Mouse (Mus musculus): ENCODE results near the gene Nr2c1. TPM values are rescaled to one million over a fixed set of nuclear protein-coding genes. Genes with fewer than 3 reads are reported as not detected.

Nr2c1 gene
- 8.3 and 9.0 TPM in 2 replicates for polyA plus RNA-seq (2015; fragmentation: Nextera tagmentation; extraction: Ambion mirVana)

- peak within 1 kb of the TSS; percentile 92 for H3K9ac ChIP-seq
- peak; percentile 93 for ATAC-seq
- no peaks in the 10 kb centered on the region for H3K9me3 ChIP-seq
- under 1% methylated on average over 64 of the region's 64 CpGs for WGBS
- H3K27ac ChIP-seq = peak within 1 kb of the TSS; percentile 95
- H3K4me2 ChIP-seq (replicated peaks) = peak within 1 kb of the TSS; percentile 73
- H3K36me3 ChIP-seq = no peaks in the 10 kb centered on the region
- H3K4me3 ChIP-seq (replicated peaks) = peak within 1 kb of the TSS; percentile 84
- H3K27me3 ChIP-seq (replicated peaks) = no peaks in the 10 kb centered on the region
- peaks cover 5% of the 10 kb centered on the region; the same call in 1 of the 2 replicates for H3K4me1 ChIP-seq (replicated peaks)
Measured at GRCm38 (mm10) chr10:94147756-94148531, at the start of gene Nr2c1. TSS of gene Nr2c1 (plus strand) at chr10:94148023.

DNA sequence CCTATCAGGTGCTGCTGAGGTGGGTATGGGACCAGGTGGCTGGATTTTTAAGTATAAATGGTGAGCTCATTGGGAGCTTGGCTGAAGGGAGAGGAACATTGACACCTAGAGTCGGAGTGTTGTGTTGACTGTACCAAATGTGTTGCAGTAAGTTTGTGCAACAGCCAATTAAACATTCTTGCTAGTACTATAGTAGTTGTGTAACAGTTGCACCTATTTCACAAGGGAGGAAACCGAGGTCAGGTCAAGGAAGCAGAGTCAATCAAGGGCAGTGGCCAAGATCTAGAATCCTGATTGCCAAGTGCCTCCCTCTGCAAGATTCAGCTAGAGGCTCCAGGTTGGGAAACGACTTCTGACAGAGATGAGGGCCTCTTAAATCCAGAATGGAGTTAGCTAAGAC, 49.7 kb upstream of the Nr2c1 start:
- Histone ChIP-seq H3K9ac (no peak overlapping the region), H3K4me2 (replicated peaks) (no peak overlapping the region), H3K36me3 (no peaks in the 10 kb centered on the region), H3K27ac (no peak overlapping the region), H3K9me3 (no peaks in the 10 kb centered on the region), H3K27me3 (replicated peaks) (no peaks in the 10 kb centered on the region), H3K4me3 (replicated peaks) (no peak overlapping the region), H3K4me1 (replicated peaks) (0 out of 2 replicates have a peak, but pooled peaks cover 2% of the 10 kb centered on the region)
- ATAC-seq = no peak
- 79% methylated on average over 3 of the region's 3 CpGs for WGBS

DNA sequence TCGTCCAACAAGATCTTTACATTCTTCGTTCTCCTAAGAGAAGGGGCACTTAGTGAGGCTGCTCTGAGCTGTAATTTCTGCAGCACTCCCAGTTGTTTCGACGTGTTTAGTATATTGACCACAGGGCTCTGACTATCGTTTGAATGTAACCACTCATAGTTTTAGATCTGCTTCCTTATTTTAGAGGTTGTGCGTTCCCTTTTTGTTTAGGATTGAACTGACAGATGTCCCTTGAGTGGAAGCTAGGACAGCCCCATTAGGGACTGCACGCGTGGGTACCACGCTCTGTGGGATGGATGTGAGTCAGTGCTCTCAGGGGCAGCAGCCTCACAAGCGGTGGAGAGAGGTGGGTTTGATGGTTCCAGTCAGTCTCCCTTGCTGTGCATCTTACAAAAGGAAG, 42.3 kb upstream of the Nr2c1 start:
- no peak overlapping the region for H3K27ac ChIP-seq

DNA sequence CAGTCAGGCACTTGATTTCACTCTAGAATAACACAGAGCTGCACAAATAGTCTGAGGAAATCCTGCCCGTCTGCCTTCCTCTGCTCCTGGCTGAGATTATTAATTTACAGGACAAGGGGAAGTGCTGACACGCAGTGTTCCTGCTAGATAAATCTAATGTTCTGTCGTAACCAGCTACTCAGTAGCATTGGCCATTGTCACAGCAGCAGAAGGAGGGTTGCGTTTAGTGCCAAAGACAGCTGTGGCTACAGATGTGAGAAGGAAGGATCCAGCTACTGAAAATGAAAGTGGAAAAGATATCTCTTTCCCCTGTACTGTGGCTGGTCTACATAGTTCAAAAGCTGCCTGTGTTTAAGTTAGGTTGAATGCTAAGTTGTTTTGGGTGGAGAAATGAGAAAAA, 40.7 kb upstream of the Nr2c1 start:
- 43% methylated on average over 4 of the region's 4 CpGs for WGBS
- no peak for ATAC-seq
- Histone ChIP-seq H3K36me3 (peaks cover 3% of the 10 kb centered on the region), H3K4me1 (replicated peaks) (no peaks in the 10 kb centered on the region), H3K27me3 (replicated peaks) (no peaks in the 10 kb centered on the region), H3K4me3 (replicated peaks) (no peak overlapping the region), H3K4me2 (replicated peaks) (no peak overlapping the region), H3K9me3 (no peaks in the 10 kb centered on the region), H3K9ac (no peak overlapping the region), H3K27ac (no peak overlapping the region)

More for the DNA sequence above, 42.3 kb upstream of the Nr2c1 start:
- no peak for ATAC-seq
- H3K4me1 ChIP-seq (replicated peaks) = no peaks in the 10 kb centered on the region
- no peak overlapping the region for H3K4me2 ChIP-seq (replicated peaks)
- peaks cover 3% of the 10 kb centered on the region for H3K36me3 ChIP-seq
- no peak overlapping the region for H3K4me3 ChIP-seq (replicated peaks)
- 91% methylated on average over 10 of the region's 10 CpGs for WGBS
- no peaks in the 10 kb centered on the region for H3K27me3 ChIP-seq (replicated peaks)
- no peak overlapping the region for H3K9ac ChIP-seq
- H3K9me3 ChIP-seq = no peaks in the 10 kb centered on the region

GRCm38 (mm10) chr10:94107607-94108006, 40.2 kb upstream of the Nr2c1 start:
- Histone ChIP-seq H3K4me1 (replicated peaks) (no peaks in the 10 kb centered on the region), H3K9me3 (no peaks in the 10 kb centered on the region), H3K36me3 (peaks cover 3% of the 10 kb centered on the region), H3K27me3 (replicated peaks) (no peaks in the 10 kb centered on the region), H3K4me2 (replicated peaks) (no peak overlapping the region), H3K4me3 (replicated peaks) (no peak overlapping the region), H3K9ac (no peak overlapping the region), H3K27ac (no peak overlapping the region)
- ATAC-seq = no peak
- WGBS = 91% methylated on average over 7 of the region's 7 CpGs

DNA sequence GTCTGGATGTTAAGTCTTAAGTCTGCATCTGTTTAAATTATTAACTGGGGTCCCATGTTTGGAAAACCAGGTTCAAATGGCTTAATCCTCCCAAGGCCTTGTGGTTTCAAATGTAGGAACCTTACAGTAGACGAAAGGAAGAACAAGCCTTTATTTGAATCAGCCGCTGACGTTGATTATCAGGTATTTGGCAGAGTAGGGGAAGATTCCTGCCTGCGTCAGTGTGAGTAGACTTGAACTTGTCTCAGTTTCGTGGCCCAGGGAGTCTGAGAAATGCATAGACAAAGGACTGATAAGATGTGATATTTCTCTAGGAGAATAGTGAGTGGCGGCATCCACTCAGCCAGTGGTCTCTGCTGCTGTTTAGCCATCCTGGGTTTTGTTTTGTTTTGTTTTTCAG, 39.0 kb upstream of the Nr2c1 start:
- H3K4me2 ChIP-seq (replicated peaks) = no peak overlapping the region
- no peak for ATAC-seq
- H3K9me3 ChIP-seq = no peaks in the 10 kb centered on the region
- no peak overlapping the region for H3K4me3 ChIP-seq (replicated peaks)
- H3K4me1 ChIP-seq (replicated peaks) = no peaks in the 10 kb centered on the region
- WGBS = 94% methylated on average over 6 of the region's 6 CpGs
- H3K27me3 ChIP-seq (replicated peaks) = no peaks in the 10 kb centered on the region
- H3K27ac ChIP-seq = no peak overlapping the region
- peaks cover 2% of the 10 kb centered on the region for H3K36me3 ChIP-seq
- no peak overlapping the region for H3K9ac ChIP-seq

GRCm38 (mm10) chr10:94110834-94111754, 36.7 kb upstream of the Nr2c1 start:
- H3K4me1 ChIP-seq (replicated peaks) = no peaks in the 10 kb centered on the region
- ATAC-seq = no peak
- H3K27ac ChIP-seq = no peak overlapping the region
- H3K36me3 ChIP-seq = no peaks in the 10 kb centered on the region
- H3K27me3 ChIP-seq (replicated peaks) = no peaks in the 10 kb centered on the region
- H3K9me3 ChIP-seq = no peaks in the 10 kb centered on the region
- H3K4me3 ChIP-seq (replicated peaks) = no peak overlapping the region
- H3K9ac ChIP-seq = no peak overlapping the region
- no peak overlapping the region for H3K4me2 ChIP-seq (replicated peaks)
- 84% methylated on average over 9 of the region's 9 CpGs for WGBS

DNA sequence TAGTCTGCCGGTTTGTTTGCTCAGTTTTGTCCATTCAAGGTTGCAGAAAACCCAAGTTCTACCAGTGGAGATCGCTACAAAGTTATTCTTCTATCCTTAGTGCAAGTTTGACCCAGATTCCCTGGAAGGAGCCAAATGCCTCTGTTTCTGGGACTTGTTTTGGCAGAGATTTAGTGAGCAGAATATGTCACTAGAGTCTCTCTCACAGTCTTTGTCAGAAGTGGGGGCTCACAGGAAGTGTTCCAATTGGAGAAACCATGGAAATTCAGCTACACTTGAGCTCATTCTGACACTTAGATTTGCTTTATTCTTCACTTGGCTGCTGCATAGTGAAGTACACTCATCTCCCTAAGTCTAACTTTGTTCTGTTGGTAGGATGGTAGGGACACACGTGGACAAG, 35.6 kb upstream of the Nr2c1 start:
- no peak overlapping the region for H3K4me3 ChIP-seq (replicated peaks)
- no peak overlapping the region for H3K9ac ChIP-seq
- 84% methylated on average over 3 of the region's 3 CpGs for WGBS
- ATAC-seq = no peak
- H3K36me3 ChIP-seq = no peaks in the 10 kb centered on the region
- H3K9me3 ChIP-seq = no peaks in the 10 kb centered on the region
- H3K27ac ChIP-seq = no peak overlapping the region
- H3K4me2 ChIP-seq (replicated peaks) = no peak overlapping the region
- no peaks in the 10 kb centered on the region for H3K27me3 ChIP-seq (replicated peaks)
- H3K4me1 ChIP-seq (replicated peaks) = no peaks in the 10 kb centered on the region

DNA sequence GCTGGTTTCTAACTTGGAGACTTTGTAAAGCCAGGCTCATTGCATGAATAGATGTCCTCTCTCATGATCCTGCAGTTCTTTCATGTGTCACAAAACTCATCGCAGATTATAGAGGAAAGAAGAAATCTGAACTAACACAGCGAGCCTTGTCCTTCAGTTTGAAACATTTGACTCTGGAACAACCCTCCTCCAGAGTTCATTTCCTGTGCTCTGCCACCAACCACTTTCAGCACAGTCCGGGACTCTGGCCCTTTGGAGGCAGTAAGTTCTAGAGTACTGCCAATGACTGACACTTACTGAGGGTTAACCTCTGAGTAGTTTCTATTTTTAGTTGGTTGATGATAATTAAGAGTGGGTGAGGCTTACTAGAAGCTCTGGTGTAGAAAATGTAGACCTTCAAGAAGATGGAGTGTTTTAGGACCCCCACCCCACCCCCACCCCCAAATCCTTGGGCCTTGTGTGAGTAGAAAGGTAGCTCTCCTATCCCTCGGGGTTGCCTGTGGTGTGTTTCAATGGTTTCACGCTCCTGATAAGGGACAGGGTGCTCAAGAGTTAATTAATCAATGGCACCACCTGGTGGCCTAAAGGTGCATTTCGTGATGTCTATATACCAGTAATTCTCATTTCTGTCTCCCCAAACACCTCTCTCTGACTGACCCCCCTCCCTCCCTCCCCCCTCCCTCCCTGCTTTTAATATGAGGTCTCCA, 31.8 kb upstream of the Nr2c1 start:
- Histone ChIP-seq H3K27ac (no peak overlapping the region), H3K36me3 (no peaks in the 10 kb centered on the region), H3K4me3 (replicated peaks) (no peak overlapping the region), H3K4me1 (replicated peaks) (no peaks in the 10 kb centered on the region), H3K9ac (no peak overlapping the region), H3K27me3 (replicated peaks) (no peaks in the 10 kb centered on the region), H3K9me3 (no peaks in the 10 kb centered on the region), H3K4me2 (replicated peaks) (peak overlapping the region; percentile 14; the same call in 1 of the 2 replicates)
- WGBS = 29% methylated on average over 6 of the region's 6 CpGs
- peak; percentile 85 for ATAC-seq

- WGBS = 57% methylated on average over 12 of the region's 12 CpGs
- Histone ChIP-seq H3K9ac (no peak overlapping the region), H3K36me3 (no peaks in the 10 kb centered on the region), H3K4me1 (replicated peaks) (no peaks in the 10 kb centered on the region), H3K27ac (no peak overlapping the region), H3K4me3 (replicated peaks) (no peak overlapping the region), H3K27me3 (replicated peaks) (no peaks in the 10 kb centered on the region), H3K4me2 (replicated peaks) (no peak overlapping the region), H3K9me3 (no peaks in the 10 kb centered on the region)
- peak; percentile 37 for ATAC-seq
Measured at GRCm38 (mm10) chr10:94116781-94117340, 31.0 kb upstream of the Nr2c1 start.

DNA sequence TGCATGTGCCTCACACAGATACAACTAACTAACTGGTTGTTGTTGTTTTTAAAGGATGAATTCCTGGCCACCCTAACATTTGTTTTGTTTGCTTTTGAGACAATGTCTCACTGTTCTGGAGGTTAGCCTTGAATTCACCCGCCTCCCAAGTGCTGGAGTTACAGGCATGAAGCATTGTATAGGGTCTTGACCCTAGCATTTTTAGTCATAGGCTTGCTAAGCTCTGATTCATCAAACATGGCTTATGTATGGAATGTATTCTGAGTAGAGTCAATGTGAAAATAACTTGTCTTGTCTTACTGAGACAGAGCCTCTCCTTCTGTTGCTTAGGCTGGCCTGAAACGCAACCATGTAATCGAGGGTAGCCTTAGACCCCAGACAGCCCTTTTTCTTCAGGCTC, 29.9 kb upstream of the Nr2c1 start:
- Histone ChIP-seq H3K36me3 (no peaks in the 10 kb centered on the region), H3K4me1 (replicated peaks) (no peaks in the 10 kb centered on the region), H3K27me3 (replicated peaks) (no peaks in the 10 kb centered on the region), H3K9ac (no peak overlapping the region), H3K4me3 (replicated peaks) (no peak overlapping the region), H3K27ac (no peak overlapping the region), H3K4me2 (replicated peaks) (no peak overlapping the region), H3K9me3 (no peaks in the 10 kb centered on the region)
- no peak for ATAC-seq
- WGBS = 86% methylated on average over 3 of the region's 3 CpGs

DNA sequence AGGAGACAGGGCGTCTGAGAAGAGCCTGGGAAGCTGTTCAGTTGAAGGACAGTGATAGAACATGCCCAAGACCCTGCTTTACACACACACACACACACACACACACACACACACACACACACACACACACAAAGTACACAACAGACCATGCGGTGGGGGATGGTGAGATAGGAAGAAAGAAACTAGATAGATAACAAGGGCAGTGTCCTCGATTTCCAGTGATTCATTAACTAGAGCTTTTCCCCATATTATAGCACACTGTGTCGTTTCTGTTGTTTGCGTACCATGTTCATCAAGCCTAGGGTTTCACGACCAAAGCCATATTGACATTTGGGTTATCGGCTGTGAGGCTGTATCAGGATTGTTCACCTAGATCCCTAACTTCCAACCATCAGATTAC, 28.8 kb upstream of the Nr2c1 start:
- H3K27ac ChIP-seq = no peak overlapping the region
- no peaks in the 10 kb centered on the region for H3K4me1 ChIP-seq (replicated peaks)
- H3K4me2 ChIP-seq (replicated peaks) = no peak overlapping the region
- no peaks in the 10 kb centered on the region for H3K27me3 ChIP-seq (replicated peaks)
- 63% methylated on average over 7 of the region's 7 CpGs for WGBS
- peak; percentile 74 for ATAC-seq
- no peaks in the 10 kb centered on the region for H3K9me3 ChIP-seq
- H3K4me3 ChIP-seq (replicated peaks) = no peak overlapping the region
- no peak overlapping the region for H3K9ac ChIP-seq
- no peaks in the 10 kb centered on the region for H3K36me3 ChIP-seq
